Mouse (Mus musculus): ENCODE measurements at regions not wholly inside any gene's neighbourhood (a gene's known extent, or its start where the extent isn't known, plus 50 kb on each side); places are given as distances from the start of the nearest gene placed in this dataset.

GRCm38 (mm10) chr13:10691307-10691706 lies 330.7 kb upstream of the Chrm3 start:
- 47% methylated on average over 2 of the region's 2 CpGs for WGBS
- Histone ChIP-seq H3K4me3 (replicated peaks; ENCODE audit: insufficient read depth, low read depth, low read length) (no peak overlapping the region), H3K4me1 (ENCODE audit: control insufficient read depth, insufficient read depth, low read length) (no peaks in the 10 kb centered on the region), H3K27me3 (ENCODE audit: control insufficient read depth, insufficient read depth, low read length) (no peaks in the 10 kb centered on the region), H3K27ac (ENCODE audit: insufficient read depth, low read length) (no peak overlapping the region)
- no peak for TF ChIP-seq POLR2A (IDR thresholded peaks at IDR 0.05; ENCODE audit: borderline replicate concordance, insufficient read depth, low read length)
- TF ChIP-seq CTCF (IDR thresholded peaks at IDR 0.05; ENCODE audit: borderline replicate concordance, insufficient read depth, low read depth, low read length) = no peak
- no peak for DNase-seq

- TF ChIP-seq POLR2A (IDR thresholded peaks at IDR 0.05; ENCODE audit: borderline replicate concordance, insufficient read depth, low read length) (no peak), CTCF (IDR thresholded peaks at IDR 0.05; ENCODE audit: borderline replicate concordance, insufficient read depth, low read depth, low read length) (no peak)
- H3K27ac ChIP-seq (ENCODE audit: insufficient read depth, low read length) = no peak overlapping the region
- H3K27me3 ChIP-seq (ENCODE audit: control insufficient read depth, insufficient read depth, low read length) = no peaks in the 10 kb centered on the region
- DNase-seq = peak in 1 of 2 experiments; percentile 4
- WGBS = 61% methylated on average over 5 of the region's 5 CpGs
- no peak overlapping the region for H3K4me3 ChIP-seq (replicated peaks; ENCODE audit: insufficient read depth, low read depth, low read length)
- no peaks in the 10 kb centered on the region for H3K4me1 ChIP-seq (ENCODE audit: control insufficient read depth, insufficient read depth, low read length)
Measured at GRCm38 (mm10) chr13:10687379-10687778, 326.7 kb upstream of the Chrm3 start.

- peak overlapping the region; percentile 25; the same call in 1 of the 2 replicates for H3K27ac ChIP-seq (ENCODE audit: insufficient read depth, low read length)
Measured at GRCm38 (mm10) chr13:10654086-10654422, 293.4 kb upstream of the Chrm3 start.

GRCm38 (mm10) chr13:10653376-10654085 lies 292.9 kb upstream of the Chrm3 start:
- Histone ChIP-seq H3K4me1 (ENCODE audit: control insufficient read depth, insufficient read depth, low read length) (peaks cover 7% of the 10 kb centered on the region; the same call in 1 of the 2 replicates), H3K27ac (ENCODE audit: insufficient read depth, low read length) (peak overlapping the region; percentile 25; the same call in 1 of the 2 replicates), H3K4me3 (replicated peaks; ENCODE audit: insufficient read depth, low read depth, low read length) (peak overlapping the region; percentile 26), H3K27me3 (ENCODE audit: control insufficient read depth, insufficient read depth, low read length) (no peaks in the 10 kb centered on the region)
- TF ChIP-seq CTCF (IDR thresholded peaks at IDR 0.05; ENCODE audit: borderline replicate concordance, insufficient read depth, low read depth, low read length) (no peak), POLR2A (IDR thresholded peaks at IDR 0.05; ENCODE audit: borderline replicate concordance, insufficient read depth, low read length) (no peak)
- peak; percentile 81 to 89 for DNase-seq
- WGBS = 7% methylated on average over 9 of the region's 9 CpGs

More at GRCm38 (mm10) chr13:10654086-10654422, 293.4 kb upstream of the Chrm3 start:
- TF ChIP-seq POLR2A (IDR thresholded peaks at IDR 0.05; ENCODE audit: borderline replicate concordance, insufficient read depth, low read length) = no peak
- TF ChIP-seq CTCF (IDR thresholded peaks at IDR 0.05; ENCODE audit: borderline replicate concordance, insufficient read depth, low read depth, low read length) = no peak
- peak; percentile 36 to 57 for DNase-seq
- Histone ChIP-seq H3K27me3 (ENCODE audit: control insufficient read depth, insufficient read depth, low read length) (no peaks in the 10 kb centered on the region), H3K4me3 (replicated peaks; ENCODE audit: insufficient read depth, low read depth, low read length) (no peak overlapping the region), H3K4me1 (ENCODE audit: control insufficient read depth, insufficient read depth, low read length) (peaks cover 7% of the 10 kb centered on the region; the same call in 1 of the 2 replicates)
- WGBS = 10% methylated on average over 2 of the region's 2 CpGs

GRCm38 (mm10) chr13:10636859-10637258 lies 276.2 kb upstream of the Chrm3 start:
- WGBS = 82% methylated on average over 4 of the region's 4 CpGs
- DNase-seq = no peak
- Histone ChIP-seq H3K4me1 (ENCODE audit: control insufficient read depth, insufficient read depth, low read length) (no peaks in the 10 kb centered on the region), H3K27ac (ENCODE audit: insufficient read depth, low read length) (no peak overlapping the region), H3K27me3 (ENCODE audit: control insufficient read depth, insufficient read depth, low read length) (no peaks in the 10 kb centered on the region), H3K4me3 (replicated peaks; ENCODE audit: insufficient read depth, low read depth, low read length) (no peak overlapping the region)
- TF ChIP-seq POLR2A (IDR thresholded peaks at IDR 0.05; ENCODE audit: borderline replicate concordance, insufficient read depth, low read length) (no peak), CTCF (IDR thresholded peaks at IDR 0.05; ENCODE audit: borderline replicate concordance, insufficient read depth, low read depth, low read length) (no peak)

- no peak overlapping the region for H3K27ac ChIP-seq (ENCODE audit: insufficient read depth, low read length)
- H3K4me1 ChIP-seq (ENCODE audit: control insufficient read depth, insufficient read depth, low read length) = no peaks in the 10 kb centered on the region
- H3K4me3 ChIP-seq (replicated peaks; ENCODE audit: insufficient read depth, low read depth, low read length) = no peak overlapping the region
- DNase-seq = no peak
- TF ChIP-seq POLR2A (IDR thresholded peaks at IDR 0.05; ENCODE audit: borderline replicate concordance, insufficient read depth, low read length) = no peak
- TF ChIP-seq CTCF (IDR thresholded peaks at IDR 0.05; ENCODE audit: borderline replicate concordance, insufficient read depth, low read depth, low read length) = no peak
- no peaks in the 10 kb centered on the region for H3K27me3 ChIP-seq (ENCODE audit: control insufficient read depth, insufficient read depth, low read length)
- 25% methylated on average over 2 of the region's 2 CpGs for WGBS
Measured at GRCm38 (mm10) chr13:10630467-10630866, 269.8 kb upstream of the Chrm3 start.

- H3K4me3 ChIP-seq (replicated peaks; ENCODE audit: insufficient read depth, low read depth, low read length) = no peak overlapping the region
- H3K4me1 ChIP-seq (ENCODE audit: control insufficient read depth, insufficient read depth, low read length) = no peaks in the 10 kb centered on the region
- H3K27ac ChIP-seq (ENCODE audit: insufficient read depth, low read length) = no peak overlapping the region
- no peaks in the 10 kb centered on the region for H3K27me3 ChIP-seq (ENCODE audit: control insufficient read depth, insufficient read depth, low read length)
- TF ChIP-seq CTCF (IDR thresholded peaks at IDR 0.05; ENCODE audit: borderline replicate concordance, insufficient read depth, low read depth, low read length) (no peak), POLR2A (IDR thresholded peaks at IDR 0.05; ENCODE audit: borderline replicate concordance, insufficient read depth, low read length) (no peak)
- no peak for DNase-seq
Measured at GRCm38 (mm10) chr13:10619661-10620060, 259.0 kb upstream of the Chrm3 start.

- no peaks in the 10 kb centered on the region for H3K27me3 ChIP-seq (ENCODE audit: control insufficient read depth, insufficient read depth, low read length)
- H3K27ac ChIP-seq (ENCODE audit: insufficient read depth, low read length) = no peak overlapping the region
- WGBS = 79% methylated on average over 3 of the region's 3 CpGs
- H3K4me1 ChIP-seq (ENCODE audit: control insufficient read depth, insufficient read depth, low read length) = no peaks in the 10 kb centered on the region
- H3K4me3 ChIP-seq (replicated peaks; ENCODE audit: insufficient read depth, low read depth, low read length) = no peak overlapping the region
- TF ChIP-seq CTCF (IDR thresholded peaks at IDR 0.05; ENCODE audit: borderline replicate concordance, insufficient read depth, low read depth, low read length) = no peak
- no peak for TF ChIP-seq POLR2A (IDR thresholded peaks at IDR 0.05; ENCODE audit: borderline replicate concordance, insufficient read depth, low read length)
- DNase-seq = no peak
Measured at GRCm38 (mm10) chr13:10618421-10618954, 257.8 kb upstream of the Chrm3 start.

Data from cerebellum, adult 2 months (tissue).